Mouse (Mus musculus) naive thymus-derived CD4-positive, alpha-beta T cell, adult 2 months (primary cell): ENCODE results near the gene Ctf2.
"Not testable (repeated sequence)": the region's sequence is repeated elsewhere in the genome, so short reads cannot be mapped to it uniquely, and the experiment has no call there.

Experiments
- DNase-seq: peaks from one replicate; pipeline ENCODE4 v3.0.0-alpha.2; 2011; ENCODE audit warnings: low read depth

Gene Ctf2

GRCm38 (mm10) chr7:127712461-127713385 lies 19.2 kb downstream of the Ctf2 start, which contains the start of gene Ctf1:
Ctf1 (plus strand) TSS chr7:127712736.
- DNase-seq = peak; percentile 57

GRCm38 (mm10) chr7:127711456-127711855 lies 20.5 kb downstream of the Ctf2 start:
- DNase-seq = no peak

DNA sequence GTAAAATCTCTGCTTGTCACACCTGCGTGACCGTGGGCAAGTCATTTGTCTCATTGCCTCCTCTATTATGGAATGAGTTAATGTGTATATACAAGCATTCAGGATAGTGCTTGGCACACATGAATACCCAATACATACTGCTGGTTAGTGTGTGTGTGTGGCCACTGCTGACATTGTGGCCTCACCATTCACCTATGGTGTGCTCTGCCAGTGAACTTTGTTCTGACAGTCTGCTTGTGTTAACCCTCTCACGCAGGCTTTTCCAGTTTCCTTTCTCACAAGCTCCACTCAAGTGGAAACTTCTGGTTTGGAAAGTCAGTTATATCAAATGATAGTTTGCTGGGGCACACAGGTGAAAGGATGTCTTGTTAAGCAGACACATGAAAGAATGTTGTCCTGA lies 20.9 kb downstream of the Ctf2 start:
- no peak for DNase-seq

DNA sequence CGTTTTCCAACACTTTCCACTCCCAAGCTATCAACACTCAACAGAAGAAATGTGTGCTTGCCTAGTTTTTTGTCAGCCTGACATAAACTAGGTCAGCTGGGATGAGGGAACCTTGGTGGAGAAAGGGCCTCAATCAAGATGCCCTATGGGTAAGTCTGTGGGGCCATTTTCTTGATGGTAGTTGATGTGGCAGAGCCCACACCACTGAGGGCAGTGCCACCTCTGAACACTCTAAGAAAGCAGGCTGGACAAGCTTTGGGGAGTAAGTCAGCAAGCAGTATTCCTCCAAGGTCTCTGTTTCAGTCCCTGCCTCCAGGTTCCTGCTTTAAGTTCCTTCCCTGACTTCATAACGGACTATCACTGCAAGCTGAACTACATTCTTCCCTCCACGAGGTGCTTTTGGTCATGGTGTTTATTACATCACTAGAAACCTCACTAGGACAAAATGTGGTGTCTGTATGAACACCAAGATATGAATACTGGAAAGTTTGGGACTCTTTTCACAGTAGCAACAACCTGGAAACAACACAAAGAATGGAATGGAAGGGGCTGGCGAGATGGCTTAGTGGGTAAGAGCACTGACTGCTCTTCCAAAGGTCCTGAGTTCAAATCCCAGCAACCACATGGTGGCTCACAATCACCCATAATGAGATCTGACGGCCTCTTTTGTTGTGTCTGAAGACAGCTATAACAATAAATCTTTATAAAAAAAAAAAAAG lies 22.5 kb downstream of the Ctf2 start:
- no peak for DNase-seq

GRCm38 (mm10) chr7:127708207-127709078 lies 23.5 kb downstream of the Ctf2 start, which contains the start of gene Bcl7c:
Bcl7c (minus strand) TSS chr7:127708933.
- DNase-seq = peak; percentile 78

- DNase-seq = peak; percentile 71
Measured at GRCm38 (mm10) chr7:127707957-127708206, 24.1 kb downstream of the Ctf2 start.

DNA sequence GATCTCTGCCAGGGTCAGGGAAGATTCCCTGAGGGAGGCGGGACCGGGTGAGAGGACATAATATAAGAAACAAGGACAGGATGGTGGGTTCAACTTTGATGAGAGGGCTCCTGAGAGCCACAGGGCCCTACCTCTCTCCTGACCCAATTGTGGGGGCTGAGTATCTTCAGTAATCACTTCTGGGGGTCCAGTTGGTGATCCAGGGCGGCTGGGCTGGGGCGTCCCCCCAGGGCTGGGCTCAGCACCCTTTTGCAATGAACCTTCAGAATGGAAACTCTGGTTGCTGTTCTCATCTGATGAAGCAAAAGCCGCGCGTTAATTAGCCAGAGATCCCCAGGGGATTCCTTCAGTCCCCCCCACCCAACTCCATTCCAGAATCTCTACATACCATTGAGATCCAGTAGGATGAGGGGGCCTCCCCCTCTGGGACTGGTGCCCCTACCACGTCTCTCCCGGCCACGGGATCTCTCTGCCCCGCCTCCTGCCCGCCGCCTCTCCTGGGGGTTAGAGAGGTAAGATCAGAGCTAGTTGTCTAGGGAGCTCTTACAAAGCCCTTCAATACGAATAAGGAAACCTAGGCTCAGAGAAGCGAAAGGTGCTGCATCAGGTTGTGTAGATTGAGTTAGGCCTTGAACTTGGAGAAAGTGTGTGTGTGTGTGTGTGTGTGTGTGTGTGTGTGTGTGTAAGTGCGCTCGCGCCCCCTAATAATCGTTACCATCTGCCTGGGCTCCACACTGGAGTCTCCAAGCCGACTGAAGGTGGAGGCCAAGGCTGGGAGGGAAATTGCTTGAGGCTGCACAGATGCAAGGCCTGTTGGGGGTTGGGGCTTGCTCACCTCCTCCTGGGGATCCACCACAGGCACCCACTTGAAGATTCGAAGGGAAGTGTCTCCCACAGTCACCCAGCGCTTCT lies 24.7 kb downstream of the Ctf2 start:
- no peak for DNase-seq

GRCm38 (mm10) chr7:127705706-127706105 lies 26.3 kb downstream of the Ctf2 start:
- DNase-seq = no peak

GRCm38 (mm10) chr7:127704598-127704997 lies 27.4 kb downstream of the Ctf2 start:
- no peak for DNase-seq

- no peak for DNase-seq
Measured at GRCm38 (mm10) chr7:127703561-127704178, 28.3 kb downstream of the Ctf2 start.

DNA sequence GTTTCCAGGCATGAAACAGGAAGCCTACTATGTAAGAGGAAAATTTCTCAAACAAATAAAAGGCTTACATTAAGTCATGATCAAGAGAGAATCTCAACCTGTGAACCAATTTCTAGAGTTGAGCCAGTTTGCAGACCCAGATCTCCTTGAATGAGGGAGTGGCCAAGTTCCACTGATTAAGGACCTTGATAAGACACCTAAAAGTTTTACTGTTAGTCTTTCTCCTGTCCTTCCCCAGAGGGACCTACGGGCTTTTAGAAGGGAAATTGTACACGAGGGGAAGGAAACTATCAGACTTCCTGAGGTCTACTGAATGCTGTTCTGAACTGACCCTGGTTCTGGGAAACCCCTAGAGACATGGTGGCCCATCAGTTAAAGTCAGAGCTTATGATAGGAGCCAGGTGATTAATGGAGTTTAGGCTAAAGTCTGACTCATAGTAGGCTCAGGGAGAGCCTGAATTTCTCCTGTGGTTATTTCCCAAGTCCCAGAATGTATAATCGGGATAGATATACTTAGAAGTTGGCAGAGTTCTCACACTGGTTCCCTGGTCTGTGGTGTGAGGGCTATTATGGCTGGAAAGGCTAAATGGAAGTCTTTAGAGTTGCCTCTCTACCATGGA lies 31.1 kb downstream of the Ctf2 start:
- no peak for DNase-seq

DNA sequence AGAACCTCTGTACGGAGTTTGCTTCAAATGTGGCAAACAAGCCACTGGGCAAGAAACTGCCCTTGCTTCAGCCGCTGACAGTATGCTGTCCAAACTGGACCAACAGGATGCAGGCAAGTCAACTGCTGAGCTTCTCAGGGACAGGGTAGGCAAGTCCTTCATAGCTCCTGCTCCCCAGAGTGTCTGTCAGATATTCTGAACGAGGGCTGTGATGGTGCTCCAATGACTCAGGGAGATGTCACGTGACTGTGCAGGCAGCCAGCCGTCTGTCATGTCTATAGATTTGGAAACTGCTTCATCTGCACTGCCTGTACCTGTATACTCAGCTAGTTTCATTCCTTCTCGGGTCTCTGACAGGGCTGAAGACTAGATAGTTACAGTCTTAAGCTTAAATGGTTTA lies 33.0 kb downstream of the Ctf2 start:
- DNase-seq = no peak

DNA sequence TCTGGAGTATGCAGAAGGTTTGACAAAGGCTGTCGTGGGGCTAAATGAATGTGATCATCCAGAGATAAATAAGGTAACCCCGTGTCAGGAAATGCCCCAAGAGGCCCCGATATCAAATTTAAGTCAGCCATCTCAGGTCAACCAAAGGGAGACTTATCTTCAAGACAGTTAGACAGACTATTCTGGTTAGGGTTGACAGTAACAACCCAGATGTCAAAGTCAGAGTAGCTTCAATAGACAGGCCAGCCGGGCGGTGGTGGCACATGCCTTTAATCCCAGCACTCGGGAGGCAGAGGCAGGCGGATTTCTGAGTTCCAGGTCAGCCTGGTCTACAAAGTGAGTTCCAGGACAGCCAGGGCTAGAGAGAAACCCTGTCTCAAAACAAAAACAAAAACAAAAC lies 38.2 kb downstream of the Ctf2 start:
- DNase-seq = not testable (repeated sequence)

DNA sequence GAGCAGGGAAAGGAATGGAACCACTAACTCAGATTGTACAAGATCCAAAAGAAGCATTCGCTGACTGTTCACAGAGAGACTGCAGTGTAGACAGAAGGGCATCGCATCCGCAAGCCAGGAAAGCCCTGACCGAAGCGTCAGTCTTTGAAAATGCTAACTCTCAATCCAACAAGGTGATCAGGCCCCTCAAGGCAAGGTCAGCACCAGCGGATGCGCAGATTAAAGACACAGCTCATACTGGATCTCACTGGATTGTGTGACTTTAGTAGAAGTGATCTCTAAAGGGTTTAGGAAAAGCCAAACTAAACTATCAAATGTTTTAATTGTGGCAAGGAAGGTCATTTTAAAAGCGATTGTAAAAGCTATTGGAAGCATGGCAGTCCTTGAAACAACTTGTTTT lies 38.7 kb downstream of the Ctf2 start:
- no peak for DNase-seq

GRCm38 (mm10) chr7:127691221-127691989 lies 40.6 kb downstream of the Ctf2 start:
- no peak for DNase-seq

DNA sequence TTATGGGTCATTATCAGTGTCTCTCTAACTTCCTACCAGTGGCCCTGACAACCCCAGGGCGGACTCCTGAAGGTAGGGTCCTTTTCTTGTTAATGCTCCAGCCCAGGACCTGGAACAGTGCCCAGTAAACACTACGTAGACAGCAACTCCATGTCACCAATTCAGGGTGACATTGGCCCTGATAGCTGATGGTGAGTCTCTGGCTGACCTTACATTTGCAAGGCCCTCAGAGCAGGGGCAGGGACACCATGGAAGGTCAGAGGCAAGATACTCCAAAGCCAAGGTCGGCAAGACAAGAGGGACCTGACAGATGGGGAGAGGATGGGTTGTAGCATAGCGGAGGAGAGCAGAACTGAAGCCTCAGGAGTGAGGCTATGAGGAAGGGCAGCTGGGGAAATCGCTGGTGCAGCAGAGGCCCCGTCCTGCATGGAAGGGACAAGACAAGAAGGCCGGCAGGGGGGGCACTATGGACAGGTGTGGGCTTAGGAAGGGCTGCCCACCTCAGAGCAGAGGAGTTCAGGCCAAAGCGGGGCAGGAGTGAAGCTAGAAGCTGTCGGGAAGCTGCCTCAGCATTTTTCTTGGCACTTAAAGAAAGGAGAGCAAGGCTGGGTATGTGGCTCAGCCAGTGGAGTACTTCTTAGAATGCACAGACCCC lies 42.2 kb downstream of the Ctf2 start:
- no peak for DNase-seq

DNA sequence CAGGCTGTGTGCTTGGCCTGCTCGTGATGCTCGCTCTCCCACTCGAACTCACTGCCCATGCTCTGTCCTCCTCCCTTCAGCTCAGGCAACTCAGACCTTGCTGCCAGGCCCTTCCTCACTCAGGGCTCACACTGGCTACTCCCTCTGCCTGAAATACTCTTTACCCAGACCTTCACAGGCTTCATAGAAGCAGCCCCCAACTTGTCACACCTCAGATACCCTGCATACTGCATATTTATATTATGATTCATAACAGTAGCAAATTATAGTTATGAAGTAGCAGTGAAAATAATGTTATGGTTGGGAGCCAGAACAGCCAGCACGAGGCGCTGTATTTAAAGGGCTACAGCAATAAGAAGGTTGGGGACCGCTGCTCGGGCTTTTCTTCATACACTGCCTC lies 43.0 kb downstream of the Ctf2 start:
- DNase-seq = no peak

GRCm38 (mm10) chr7:127686740-127687449 lies 45.1 kb downstream of the Ctf2 start:
- DNase-seq = no peak
